Mouse (Mus musculus): ENCODE results near the gene Zmiz1. TPM values are rescaled to one million over a fixed set of nuclear protein-coding genes. Genes with fewer than 3 reads are reported as not detected.
A peak's percentile ranks its signal among the peaks of the same experiment; 100 is the strongest.

Zmiz1 gene
- total and polyA plus RNA-seq, 2 experiments from 2014 or later = 38.0 to 75.6 TPM

DNA sequence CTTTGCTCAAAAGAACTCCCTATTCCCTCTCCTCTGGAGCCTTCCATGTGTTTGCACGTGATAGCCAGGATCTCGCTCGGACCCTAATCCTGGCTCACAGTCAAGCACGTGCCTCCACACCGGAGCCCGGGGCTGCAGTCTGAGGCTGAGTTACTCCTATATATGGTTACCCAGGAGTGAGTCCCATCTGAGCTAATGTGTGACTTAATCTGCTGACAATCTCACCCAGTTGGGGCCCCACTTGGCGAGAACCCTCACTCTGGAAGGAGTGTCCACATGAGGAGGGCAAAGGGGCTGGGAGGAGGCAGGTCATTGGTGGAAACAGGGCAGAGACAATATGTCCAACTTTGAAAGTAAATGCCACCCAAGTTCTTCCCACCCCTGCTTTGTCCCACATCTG lies 252.2 kb downstream of the Zmiz1 start:
- Histone ChIP-seq H3K9me3 (ENCODE audit: low read length) (no peaks in the 10 kb centered on the region), H3K4me3 (ENCODE audit: low read depth, low read length) (no peak overlapping the region), H3K36me3 (ENCODE audit: insufficient read depth) (no peaks in the 10 kb centered on the region), H3K4me1 (ENCODE audit: insufficient read depth) (no peaks in the 10 kb centered on the region), H3K9ac (no peak overlapping the region), H3K27me3 (ENCODE audit: insufficient read depth, low read length) (no peaks in the 10 kb centered on the region), H3K27ac (ENCODE audit: low read depth, low read length) (no peak overlapping the region), H3K4me2 (ENCODE audit: low read depth) (no peak overlapping the region)
- ATAC-seq (no peak), DNase-seq (no peak)
- no peak for TF ChIP-seq CTCF (IDR thresholded peaks at IDR 0.05; ENCODE audit: low read depth)
- WGBS = 58% methylated on average over 7 of the region's 7 CpGs

DNA sequence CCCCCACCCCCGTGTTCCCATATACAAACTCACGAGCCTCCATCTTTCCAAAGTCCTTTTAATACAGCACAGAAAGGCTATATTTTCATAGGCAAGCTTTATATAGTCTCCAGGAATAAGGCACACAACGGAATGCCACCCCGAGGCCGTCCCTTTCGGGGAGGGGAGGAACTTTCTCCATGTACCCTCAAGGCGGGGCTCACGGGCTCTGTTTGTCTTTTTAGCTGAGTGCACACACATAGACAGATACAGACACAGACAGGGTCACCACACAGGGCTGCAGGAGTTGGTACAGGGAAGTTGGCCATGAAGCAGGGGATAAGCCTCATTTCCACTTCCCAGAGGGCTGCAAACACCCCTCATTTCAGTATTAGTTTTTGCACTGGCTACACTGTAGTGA lies 252.6 kb downstream of the Zmiz1 start:
- TF ChIP-seq CTCF (IDR thresholded peaks at IDR 0.05; ENCODE audit: low read depth) = no peak

DNA sequence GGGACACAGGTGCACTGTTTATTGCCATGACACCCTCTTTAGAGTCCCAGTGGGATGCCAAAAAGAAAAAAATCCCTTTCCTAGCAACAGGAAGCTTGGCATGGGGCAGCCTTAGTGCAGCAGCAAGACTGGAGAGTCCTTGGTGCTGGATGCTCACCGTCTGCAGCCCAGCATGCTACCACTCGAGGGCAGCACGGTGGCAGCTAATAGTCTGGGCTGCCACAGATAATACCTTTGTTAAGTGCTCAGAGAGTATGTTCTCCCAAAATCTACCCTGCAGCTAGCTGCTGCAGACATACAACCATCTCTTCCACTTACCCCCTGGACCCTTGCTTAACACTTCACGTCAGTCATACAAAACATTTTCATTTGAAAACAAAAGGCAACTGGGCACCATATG lies 254.5 kb downstream of the Zmiz1 start:
- Histone ChIP-seq H3K9ac (no peak overlapping the region), H3K4me2 (ENCODE audit: low read depth) (no peak overlapping the region), H3K27me3 (ENCODE audit: insufficient read depth, low read length) (no peaks in the 10 kb centered on the region), H3K4me3 (ENCODE audit: low read depth, low read length) (no peak overlapping the region), H3K4me1 (ENCODE audit: insufficient read depth) (no peaks in the 10 kb centered on the region), H3K36me3 (ENCODE audit: insufficient read depth) (no peaks in the 10 kb centered on the region), H3K9me3 (ENCODE audit: low read length) (no peaks in the 10 kb centered on the region), H3K27ac (ENCODE audit: low read depth, low read length) (no peak overlapping the region)
- DNase-seq (peak; percentile 64), ATAC-seq (peak; percentile 61)
- TF ChIP-seq CTCF (IDR thresholded peaks at IDR 0.05; ENCODE audit: low read depth) = peak; percentile 75
- WGBS = 20% methylated on average over 4 of the region's 4 CpGs

More for the DNA sequence above, 252.6 kb downstream of the Zmiz1 start:
- ATAC-seq = no peak
- no peak for DNase-seq
- Histone ChIP-seq H3K27me3 (ENCODE audit: insufficient read depth, low read length) (no peaks in the 10 kb centered on the region), H3K9ac (no peak overlapping the region), H3K36me3 (ENCODE audit: insufficient read depth) (no peaks in the 10 kb centered on the region), H3K4me1 (ENCODE audit: insufficient read depth) (no peaks in the 10 kb centered on the region), H3K4me3 (ENCODE audit: low read depth, low read length) (no peak overlapping the region), H3K4me2 (ENCODE audit: low read depth) (no peak overlapping the region), H3K27ac (ENCODE audit: low read depth, low read length) (no peak overlapping the region), H3K9me3 (ENCODE audit: low read length) (no peaks in the 10 kb centered on the region)
- WGBS = 61% methylated on average over 8 of the region's 8 CpGs

Small RNAs within 50 kb of the gene (microRNA-seq; reads per million reads assigned to microRNA genes)
- 0.77 to 1.7 reads per million in 2 experiments for gene Mir3075

Other genes with a start within 250 kb of the Zmiz1 start
- gene Ppif, start 235.0 kb downstream of the Zmiz1 start, total RNA-seq (2014; rRNA removed) = 33.3 and 39.7 TPM in 2 replicates
- 35.0 and 35.3 TPM in 2 replicates for gene Ppif, start 235.0 kb downstream of the Zmiz1 start, polyA plus RNA-seq (2015; fragmentation: Nextera tagmentation; extraction: Ambion mirVana)